Mouse (Mus musculus) midbrain, postnatal 0 days (tissue): ENCODE measurements around the gene Cabp7. TPM values are rescaled to one million over a fixed set of nuclear protein-coding genes. Genes with fewer than 3 reads are reported as not detected.

ENCODE experiments used
- ATAC-seq: fragments of 200-750 bp; cut with Nextera tagmentation; 2 replicates; pipeline ENCODE4 v1.8.0; 2017; ENCODE audit warnings: moderate number of reproducible peaks, mild to moderate bottlenecking, moderate TSS enrichment, moderate library complexity; ENCODE audit not compliant: low FRiP score
- DNase-seq: peaks from one replicate; pipeline ENCODE4 v3.0.0-alpha.2; 2015; ENCODE audit warnings: low spot score
- H3K27ac ChIP-seq: fragments of 300-500 bp; sonication (generic); 2 replicates; pipeline ENCODE4 v1.5.1; 2014; ENCODE audit warnings: low read depth, mild to moderate bottlenecking, low read length, mixed read lengths
- H3K27me3 ChIP-seq: fragments of 300-500 bp; sonication (generic); 2 replicates; pipeline ENCODE4 v1.6.1; 2014; ENCODE audit warnings: low read length, control low read depth, mixed read lengths; ENCODE audit not compliant: insufficient read depth
- H3K36me3 ChIP-seq: fragments of 300-500 bp; sonication (generic); 2 replicates; pipeline ENCODE4 v1.6.1; 2014; ENCODE audit warnings: low read length, control low read depth, mixed read lengths; ENCODE audit not compliant: insufficient read depth
- H3K4me1 ChIP-seq: fragments of 300-500 bp; sonication (generic); 2 replicates; pipeline ENCODE4 v1.6.1; 2014; ENCODE audit warnings: mild to moderate bottlenecking, control low read depth, antibody characterized with exemption, low read length, mixed read lengths; ENCODE audit not compliant: insufficient read depth
- H3K4me2 ChIP-seq: fragments of 300-500 bp; sonication (generic); 2 replicates; pipeline ENCODE4 v1.6.1; 2014; ENCODE audit warnings: low read depth, mild to moderate bottlenecking, low read length, mixed read lengths; ENCODE audit not compliant: poor library complexity, severe bottlenecking
- H3K4me3 ChIP-seq: fragments of 300-500 bp; sonication (generic); 2 replicates; pipeline ENCODE4 v1.5.1; 2014; ENCODE audit warnings: low read depth, mild to moderate bottlenecking, low read length, moderate library complexity
- H3K9ac ChIP-seq: fragments of 300-500 bp; sonication (generic); replicated peaks from 2 replicates; pipeline ENCODE4 v1.6.1; 2014; ENCODE audit warnings: mild to moderate bottlenecking, low read length, moderate library complexity, mixed read lengths; ENCODE audit not compliant: poor library complexity, severe bottlenecking
- H3K9me3 ChIP-seq: fragments of 300-500 bp; sonication (generic); 2 replicates; pipeline ENCODE4 v1.6.1; 2016; ENCODE audit warnings: low read length, control low read depth
- CTCF ChIP-seq: IDR thresholded peaks from 2 replicates; pipeline ENCODE4 v1.5.1; 2016; ENCODE audit warnings: antibody characterized with exemption, mild to moderate bottlenecking
- WGBS: fragments of 180-500 bp; shearing (Covaris S2); extraction: QIAGEN DNeasy Blood & Tissue Kit; methylation state at CpG from one replicate; pipeline ENCODE4 v1.1.7; 2014; 5-methylcytosine and 5-hydroxymethylcytosine counted together
- polyA plus RNA-seq: library from polyadenylated mRNA; unstranded; fragments of >200 nt; fragmentation: Nextera tagmentation; extraction: Ambion mirVana; gene quantifications from 2 replicates; pipeline ENCODE4 v1.2.1, GENCODE M21; 2015
- total RNA-seq: library from RNA; depleted of rRNA; stranded (reverse); fragments of >200 nt; gene quantifications from 2 replicates; pipeline ENCODE4 v1.2.3, GENCODE M21; 2014

The Cabp7 gene
- total and polyA plus RNA-seq, 2 experiments from 2014 or later = 1.8 to 15.7 TPM

GRCm38 (mm10) chr11:4756984-4757788 lies 10.6 kb upstream of the Cabp7 start:
- Histone ChIP-seq H3K27me3 (no peaks in the 10 kb centered on the region), H3K4me3 (no peak overlapping the region), H3K9ac (no peak overlapping the region), H3K9me3 (no peaks in the 10 kb centered on the region), H3K4me2 (no peak overlapping the region), H3K4me1 (peaks cover 4% of the 10 kb centered on the region; the same call in 1 of the 2 replicates), H3K36me3 (no peaks in the 10 kb centered on the region), H3K27ac (no peak overlapping the region)
- no peak for TF ChIP-seq CTCF
- WGBS = 72% methylated on average over 11 of the region's 11 CpGs
- ATAC-seq (no peak), DNase-seq (no peak)

GRCm38 (mm10) chr11:4756460-4756859 lies 9.9 kb upstream of the Cabp7 start:
- Histone ChIP-seq H3K27ac (no peak overlapping the region), H3K4me2 (no peak overlapping the region), H3K9me3 (no peaks in the 10 kb centered on the region), H3K36me3 (no peaks in the 10 kb centered on the region), H3K4me3 (no peak overlapping the region), H3K27me3 (no peaks in the 10 kb centered on the region), H3K4me1 (0 out of 2 replicates have a peak, but pooled peaks cover under 1% of the 10 kb centered on the region), H3K9ac (no peak overlapping the region)
- ATAC-seq = no peak
- TF ChIP-seq CTCF = no peak
- 88% methylated on average over 9 of the region's 9 CpGs for WGBS
- no peak for DNase-seq

GRCm38 (mm10) chr11:4754867-4755266 lies 8.3 kb upstream of the Cabp7 start:
- H3K36me3 ChIP-seq = no peaks in the 10 kb centered on the region
- H3K4me3 ChIP-seq = no peak overlapping the region
- no peak for TF ChIP-seq CTCF
- no peak overlapping the region for H3K27ac ChIP-seq
- WGBS = 79% methylated on average over 11 of the region's 11 CpGs
- ATAC-seq = no peak
- H3K9ac ChIP-seq = no peak overlapping the region
- H3K4me2 ChIP-seq = no peak overlapping the region
- peaks cover 3% of the 10 kb centered on the region; the same call in 1 of the 2 replicates for H3K27me3 ChIP-seq
- H3K9me3 ChIP-seq = no peaks in the 10 kb centered on the region
- H3K4me1 ChIP-seq = no peaks in the 10 kb centered on the region
- no peak for DNase-seq

- H3K36me3 ChIP-seq = no peaks in the 10 kb centered on the region
- peaks cover 9% of the 10 kb centered on the region; the same call in 1 of the 2 replicates for H3K27me3 ChIP-seq
- TF ChIP-seq CTCF = peak; percentile 54
- WGBS = 98% methylated on average over 3 of the region's 3 CpGs
- ATAC-seq (no peak), DNase-seq (no peak)
- H3K4me3 ChIP-seq = no peak overlapping the region
- H3K9ac ChIP-seq = no peak overlapping the region
- no peaks in the 10 kb centered on the region for H3K4me1 ChIP-seq
- no peak overlapping the region for H3K27ac ChIP-seq
- no peaks in the 10 kb centered on the region for H3K9me3 ChIP-seq
- no peak overlapping the region for H3K4me2 ChIP-seq
Measured at GRCm38 (mm10) chr11:4754036-4754435, 7.5 kb upstream of the Cabp7 start.

- WGBS = 33% methylated on average over 10 of the region's 10 CpGs
- H3K9ac ChIP-seq = no peak overlapping the region
- no peak for ATAC-seq
Measured at GRCm38 (mm10) chr11:4752836-4753235, 6.3 kb upstream of the Cabp7 start.

GRCm38 (mm10) chr11:4750263-4750662 lies 3.7 kb upstream of the Cabp7 start:
- Histone ChIP-seq H3K4me1 (0 out of 2 replicates have a peak, but pooled peaks cover 3% of the 10 kb centered on the region), H3K27ac (no peak overlapping the region), H3K4me2 (no peak overlapping the region), H3K36me3 (no peaks in the 10 kb centered on the region), H3K9me3 (no peaks in the 10 kb centered on the region), H3K9ac (no peak overlapping the region), H3K27me3 (peaks cover 38% of the 10 kb centered on the region; the same call in 1 of the 2 replicates), H3K4me3 (no peak overlapping the region)
- 24% methylated on average over 9 of the region's 9 CpGs for WGBS
- ATAC-seq (no peak), DNase-seq (no peak)
- TF ChIP-seq CTCF = no peak

More at GRCm38 (mm10) chr11:4752836-4753235, 6.3 kb upstream of the Cabp7 start:
- Histone ChIP-seq H3K4me1 (no peaks in the 10 kb centered on the region), H3K27me3 (peaks cover 18% of the 10 kb centered on the region; the same call in 1 of the 2 replicates), H3K9me3 (no peaks in the 10 kb centered on the region), H3K4me2 (no peak overlapping the region), H3K4me3 (no peak overlapping the region), H3K36me3 (no peaks in the 10 kb centered on the region), H3K27ac (no peak overlapping the region)
- no peak for TF ChIP-seq CTCF
- no peak for DNase-seq
